Mouse (Mus musculus): ENCODE results near the gene Fkbp11. TPM values are rescaled to one million over a fixed set of nuclear protein-coding genes. Genes with fewer than 3 reads are reported as not detected.
A peak's percentile ranks its signal among the peaks of the same experiment; 100 is the strongest.
"Not testable (repeated sequence)": the region's sequence is repeated elsewhere in the genome, so short reads cannot be mapped to it uniquely, and the experiment has no call there.

The Fkbp11 gene
- polyA plus RNA-seq, 1 experiment = 9.3 TPM

DNA sequence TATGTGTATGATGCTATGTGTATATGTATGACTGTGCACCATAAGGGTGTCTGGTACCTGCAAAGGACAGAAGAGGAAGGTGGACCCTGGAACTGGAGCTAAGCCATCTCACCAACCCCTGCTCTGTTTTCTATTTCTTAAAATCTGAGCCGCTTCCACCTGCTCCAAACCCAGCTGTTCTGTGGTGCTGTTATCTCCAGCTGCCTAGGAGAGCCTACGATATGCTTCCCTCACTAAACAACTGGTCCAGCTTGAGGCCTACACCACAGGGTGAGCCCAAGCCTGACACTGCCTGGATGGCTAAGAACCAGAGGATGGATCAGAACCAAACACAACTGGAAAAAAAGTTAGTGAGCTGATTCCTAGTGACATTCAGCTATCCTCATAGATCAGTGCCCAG, 26.1 kb upstream of the Fkbp11 start:
- TF ChIP-seq POLR2A (IDR thresholded peaks at IDR 0.05; ENCODE audit: low read depth, low read length) = no peak
- TF ChIP-seq CTCF (conservative IDR thresholded peaks at IDR 0.05; ENCODE audit: insufficient read depth, insufficient read length, low read depth, low read length) = no peak
- Histone ChIP-seq H3K4me3 (ENCODE audit: insufficient read depth, low read depth, low read length) (no peak overlapping the region), H3K27ac (ENCODE audit: insufficient read depth, low read depth, low read length) (no peak overlapping the region), H3K27me3 (replicated peaks; ENCODE audit: control insufficient read depth, insufficient read depth, low read length) (no peaks in the 10 kb centered on the region), H3K4me1 (ENCODE audit: control insufficient read depth, insufficient read depth, low read length) (no peaks in the 10 kb centered on the region), H3K36me3 (ENCODE audit: control insufficient read depth, insufficient read depth, low read length) (no peaks in the 10 kb centered on the region)
- 90% methylated on average over 2 of the region's 2 CpGs for WGBS
- no peak for DNase-seq

DNA sequence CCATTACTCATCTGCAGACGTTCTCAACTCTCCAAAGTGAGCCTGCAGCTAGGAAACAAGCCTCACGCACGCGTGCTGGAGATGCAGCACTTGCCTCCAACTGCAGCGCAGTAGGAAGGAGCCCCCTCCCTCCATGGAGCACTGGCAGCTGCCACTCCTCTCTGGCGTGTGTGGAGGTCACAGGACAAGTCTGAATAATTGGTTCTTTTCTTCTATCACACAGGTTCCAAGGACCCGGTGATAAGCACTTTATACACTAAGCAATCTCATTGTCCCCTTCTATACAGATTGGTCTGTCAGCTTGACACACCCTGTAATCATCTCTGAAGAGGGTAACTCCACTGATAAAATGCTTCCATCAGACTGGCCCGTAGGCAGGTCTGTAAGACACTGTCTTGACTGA, 25.0 kb upstream of the Fkbp11 start:
- 79% methylated on average over 8 of the region's 8 CpGs for WGBS
- Histone ChIP-seq H3K4me3 (ENCODE audit: insufficient read depth, low read depth, low read length) (no peak overlapping the region), H3K36me3 (ENCODE audit: control insufficient read depth, insufficient read depth, low read length) (no peaks in the 10 kb centered on the region), H3K4me1 (ENCODE audit: control insufficient read depth, insufficient read depth, low read length) (0 out of 2 replicates have a peak, but pooled peaks cover 4% of the 10 kb centered on the region), H3K27me3 (replicated peaks; ENCODE audit: control insufficient read depth, insufficient read depth, low read length) (no peaks in the 10 kb centered on the region), H3K27ac (ENCODE audit: insufficient read depth, low read depth, low read length) (no peak overlapping the region)
- DNase-seq = no peak
- TF ChIP-seq POLR2A (IDR thresholded peaks at IDR 0.05; ENCODE audit: low read depth, low read length) (no peak), CTCF (conservative IDR thresholded peaks at IDR 0.05; ENCODE audit: insufficient read depth, insufficient read length, low read depth, low read length) (no peak)

DNA sequence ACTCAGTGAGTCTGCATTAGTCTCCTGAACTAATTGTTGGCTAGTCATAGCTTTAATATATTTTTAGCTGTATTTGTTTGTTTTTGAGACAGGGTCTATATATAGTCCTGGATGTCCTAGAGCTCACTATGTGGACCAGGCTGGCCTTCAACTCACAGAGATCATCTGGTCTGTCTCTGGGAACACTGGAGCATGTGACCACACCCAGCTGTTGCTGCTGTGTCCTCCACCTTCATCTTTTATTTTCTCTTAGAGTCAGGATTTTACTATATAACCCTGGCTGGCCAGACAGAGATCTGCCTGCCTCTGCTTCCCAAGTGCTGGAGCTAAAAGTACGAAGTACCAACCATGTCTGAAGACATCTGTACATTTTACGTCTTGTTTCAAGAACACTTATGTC, 21.1 kb upstream of the Fkbp11 start:
- WGBS = 100% methylated on average over 2 of the region's 2 CpGs
- TF ChIP-seq POLR2A (IDR thresholded peaks at IDR 0.05; ENCODE audit: low read depth, low read length) (no peak), CTCF (conservative IDR thresholded peaks at IDR 0.05; ENCODE audit: insufficient read depth, insufficient read length, low read depth, low read length) (no peak)
- Histone ChIP-seq H3K4me3 (ENCODE audit: insufficient read depth, low read depth, low read length) (no peak overlapping the region), H3K36me3 (ENCODE audit: control insufficient read depth, insufficient read depth, low read length) (no peaks in the 10 kb centered on the region), H3K27ac (ENCODE audit: insufficient read depth, low read depth, low read length) (no peak overlapping the region), H3K4me1 (ENCODE audit: control insufficient read depth, insufficient read depth, low read length) (peaks cover 13% of the 10 kb centered on the region), H3K27me3 (replicated peaks; ENCODE audit: control insufficient read depth, insufficient read depth, low read length) (no peaks in the 10 kb centered on the region)
- DNase-seq = no peak

DNA sequence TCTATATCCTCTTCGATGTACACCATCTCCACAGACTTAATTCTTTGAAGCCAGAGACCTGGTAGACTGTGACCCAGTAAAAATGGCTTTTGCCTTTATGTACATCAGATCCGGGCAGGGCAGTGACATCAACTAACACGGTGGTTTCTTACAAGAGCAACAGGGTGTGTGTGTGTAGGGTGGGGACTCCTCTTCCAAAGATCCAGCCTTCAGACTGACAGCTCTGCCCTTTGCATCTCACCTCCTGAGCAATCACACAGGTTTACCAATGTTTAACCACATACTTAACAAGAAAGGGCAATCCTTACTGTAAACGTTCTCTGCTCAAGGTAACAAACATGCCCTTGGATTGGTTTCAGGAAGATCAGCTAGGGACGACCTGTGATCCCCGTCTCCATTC, 19.3 kb upstream of the Fkbp11 start:
- WGBS = 53% methylated on average over 6 of the region's 6 CpGs
- TF ChIP-seq POLR2A (IDR thresholded peaks at IDR 0.05; ENCODE audit: low read depth, low read length) = no peak
- Histone ChIP-seq H3K4me3 (ENCODE audit: insufficient read depth, low read depth, low read length) (no peak overlapping the region), H3K36me3 (ENCODE audit: control insufficient read depth, insufficient read depth, low read length) (no peaks in the 10 kb centered on the region), H3K4me1 (ENCODE audit: control insufficient read depth, insufficient read depth, low read length) (peaks cover 13% of the 10 kb centered on the region), H3K27me3 (replicated peaks; ENCODE audit: control insufficient read depth, insufficient read depth, low read length) (no peaks in the 10 kb centered on the region), H3K27ac (ENCODE audit: insufficient read depth, low read depth, low read length) (no peak overlapping the region)
- peak; percentile 36 for DNase-seq

DNA sequence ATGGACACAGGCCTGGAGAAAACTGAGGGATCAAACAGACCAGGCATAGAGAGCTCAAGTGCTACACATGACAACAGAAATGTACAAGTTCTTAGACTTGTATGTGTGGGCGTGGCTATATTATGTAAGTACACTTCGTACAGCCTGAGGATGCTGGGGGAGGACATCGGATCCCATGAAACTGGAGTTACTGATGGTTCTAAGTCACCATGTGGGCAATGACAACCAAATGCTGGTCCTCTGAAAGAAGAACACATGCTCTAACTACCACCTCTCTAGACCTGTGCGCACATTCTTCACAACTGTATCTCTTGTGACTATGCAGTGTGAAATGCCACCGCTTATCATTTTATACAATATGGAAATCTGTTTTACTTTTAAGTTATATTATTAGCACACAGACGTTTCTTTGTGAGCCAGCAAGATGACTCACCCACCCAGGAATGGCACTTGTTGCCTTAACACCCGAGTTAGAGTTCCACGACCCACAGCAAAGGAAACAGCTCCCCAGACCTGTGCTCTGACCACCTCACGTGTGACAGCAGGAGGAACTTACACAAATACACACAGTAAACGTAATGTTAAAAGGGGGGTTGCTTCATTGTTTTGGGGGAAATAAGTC, 18.5 kb upstream of the Fkbp11 start:
- Histone ChIP-seq H3K36me3 (ENCODE audit: control insufficient read depth, insufficient read depth, low read length) (no peaks in the 10 kb centered on the region), H3K4me3 (ENCODE audit: insufficient read depth, low read depth, low read length) (no peak overlapping the region), H3K4me1 (ENCODE audit: control insufficient read depth, insufficient read depth, low read length) (peaks cover 13% of the 10 kb centered on the region), H3K27ac (ENCODE audit: insufficient read depth, low read depth, low read length) (no peak overlapping the region), H3K27me3 (replicated peaks; ENCODE audit: control insufficient read depth, insufficient read depth, low read length) (no peaks in the 10 kb centered on the region)
- 68% methylated on average over 10 of the region's 10 CpGs for WGBS
- no peak for DNase-seq
- TF ChIP-seq CTCF (conservative IDR thresholded peaks at IDR 0.05; ENCODE audit: insufficient read depth, insufficient read length, low read depth, low read length) = no peak

DNA sequence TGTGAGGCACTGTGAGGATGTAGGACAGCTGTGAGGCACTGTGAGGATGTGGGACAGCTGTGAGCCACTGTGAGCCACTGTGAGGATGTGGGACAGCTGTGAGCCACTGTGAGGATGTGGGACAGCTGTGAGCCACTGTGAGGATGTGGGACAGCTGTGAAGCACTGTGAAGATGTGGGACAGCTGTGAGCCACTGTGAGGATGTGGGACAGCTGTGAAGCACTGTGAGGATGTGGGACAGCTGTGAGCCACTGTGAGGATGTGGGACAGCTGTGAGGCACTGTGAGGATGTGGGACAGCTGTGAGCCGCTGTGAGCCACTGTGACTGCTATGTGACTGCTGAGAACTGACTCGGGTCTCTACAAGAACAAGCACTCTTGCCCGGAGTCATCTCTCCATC, 15.9 kb upstream of the Fkbp11 start:
- not testable (repeated sequence) for H3K4me3 ChIP-seq (ENCODE audit: insufficient read depth, low read depth, low read length); H3K36me3 ChIP-seq (ENCODE audit: control insufficient read depth, insufficient read depth, low read length); DNase-seq; H3K27ac ChIP-seq (ENCODE audit: insufficient read depth, low read depth, low read length); H3K27me3 ChIP-seq (replicated peaks; ENCODE audit: control insufficient read depth, insufficient read depth, low read length)
- peaks cover 13% of the 10 kb centered on the region for H3K4me1 ChIP-seq (ENCODE audit: control insufficient read depth, insufficient read depth, low read length)
- 80% methylated on average over 3 of the region's 3 CpGs for WGBS

DNA sequence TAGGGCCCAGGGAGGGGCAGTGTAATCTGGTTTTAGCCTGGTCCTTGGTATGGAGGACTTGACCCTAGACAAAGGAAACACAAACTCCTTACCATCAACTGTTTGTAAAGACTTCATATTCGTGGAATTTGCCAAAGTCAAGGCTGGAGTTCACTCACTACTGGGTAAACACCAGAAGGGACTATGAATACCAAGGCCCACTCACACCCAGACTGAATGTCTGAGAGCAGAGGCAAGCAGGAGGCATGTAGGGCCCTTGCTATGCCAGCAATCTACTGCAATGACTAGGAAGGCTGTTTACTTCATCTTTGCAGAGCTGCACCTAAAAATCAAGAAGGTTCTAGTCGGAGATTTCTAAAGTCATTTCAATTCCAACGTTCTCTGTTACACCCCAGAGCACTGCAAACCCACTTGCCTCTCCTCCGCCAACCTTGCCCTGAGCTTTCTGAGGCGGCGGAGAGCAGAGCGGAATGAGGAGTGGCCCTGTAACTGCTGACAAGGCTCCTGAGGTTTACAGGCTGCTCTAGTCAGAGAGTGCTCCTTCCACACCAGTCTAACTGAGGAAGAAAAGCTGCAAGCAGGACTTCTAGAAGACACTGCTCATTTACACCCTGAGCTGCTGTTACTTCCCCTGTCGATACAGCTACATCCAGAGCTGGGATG, 14.9 kb upstream of the Fkbp11 start:
- WGBS = 50% methylated on average over 8 of the region's 8 CpGs
- no peak overlapping the region for H3K27ac ChIP-seq (ENCODE audit: insufficient read depth, low read depth, low read length)
- TF ChIP-seq CTCF (conservative IDR thresholded peaks at IDR 0.05; ENCODE audit: insufficient read depth, insufficient read length, low read depth, low read length) (no peak), POLR2A (IDR thresholded peaks at IDR 0.05; ENCODE audit: low read depth, low read length) (no peak)
- peaks cover 8% of the 10 kb centered on the region for H3K4me1 ChIP-seq (ENCODE audit: control insufficient read depth, insufficient read depth, low read length)
- no peak overlapping the region for H3K4me3 ChIP-seq (ENCODE audit: insufficient read depth, low read depth, low read length)
- H3K27me3 ChIP-seq (replicated peaks; ENCODE audit: control insufficient read depth, insufficient read depth, low read length) = no peaks in the 10 kb centered on the region
- no peaks in the 10 kb centered on the region for H3K36me3 ChIP-seq (ENCODE audit: control insufficient read depth, insufficient read depth, low read length)
- no peak for DNase-seq
